Mouse (Mus musculus): Measurements from ENCODE around the gene Obsl1. TPM values are rescaled to one million over a fixed set of nuclear protein-coding genes. Genes with fewer than 3 reads are reported as not detected.

Gene Obsl1
- polyA plus RNA-seq, 1 experiment from 2014 or later: 34.9 TPM

DNA sequence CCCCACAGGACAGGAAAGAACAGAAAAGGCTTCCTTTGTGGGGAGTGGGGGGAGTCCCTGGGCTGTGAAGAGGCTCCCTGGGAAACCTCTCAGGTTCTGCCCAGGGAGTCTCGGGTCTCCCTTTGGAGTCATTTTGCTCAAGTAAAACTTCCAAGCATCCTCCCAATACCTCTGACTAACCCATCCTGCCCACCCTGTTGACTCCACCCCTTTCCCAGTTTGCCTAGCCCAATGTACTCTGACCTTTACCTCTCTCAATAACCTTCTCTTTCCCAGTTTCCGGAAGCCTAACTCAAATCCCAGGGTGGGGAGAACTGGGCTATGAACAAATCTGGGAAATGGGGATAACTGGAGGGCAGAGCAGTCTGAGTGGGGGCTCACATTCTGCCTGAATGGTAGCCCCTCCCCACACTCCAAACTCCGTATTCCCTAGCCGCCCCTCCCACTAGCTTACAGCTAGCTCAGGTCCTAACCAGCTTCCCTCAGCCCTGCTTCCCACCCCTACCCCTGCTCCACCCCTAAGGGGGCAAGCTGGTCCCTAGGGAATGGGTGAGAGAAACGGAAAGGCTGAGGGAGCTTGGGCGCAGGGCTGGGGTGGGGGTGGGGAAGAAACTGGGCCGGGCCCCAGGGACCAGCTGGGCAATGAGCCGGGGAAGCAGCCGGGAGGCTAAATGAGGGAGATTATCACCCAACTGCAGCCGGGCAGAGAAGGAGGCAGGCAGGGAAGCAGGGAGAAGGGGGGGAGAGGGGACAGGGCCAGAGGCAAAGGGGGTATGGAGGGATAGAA lies 58.8 kb downstream of the Obsl1 start:
- Histone ChIP-seq H3K4me3 (no peak overlapping the region), H3K9ac (0 out of 2 replicates have a peak overlapping the region, but pooled peaks have one; percentile 18), H3K36me3 (no peaks in the 10 kb centered on the region), H3K27ac (replicated peaks) (peak overlapping the region; percentile 49; the same call in 1 of the 2 replicates), H3K4me2 (peak overlapping the region; percentile 37), H3K9me3 (no peaks in the 10 kb centered on the region), H3K4me1 (replicated peaks) (peaks cover 96% of the 10 kb centered on the region), H3K27me3 (peaks cover 15% of the 10 kb centered on the region; the same call in 1 of the 2 replicates)
- WGBS: 9% methylated on average over 10 of the region's 10 CpGs
- ATAC-seq (ENCODE audit: low FRiP score, low read depth): no peak

DNA sequence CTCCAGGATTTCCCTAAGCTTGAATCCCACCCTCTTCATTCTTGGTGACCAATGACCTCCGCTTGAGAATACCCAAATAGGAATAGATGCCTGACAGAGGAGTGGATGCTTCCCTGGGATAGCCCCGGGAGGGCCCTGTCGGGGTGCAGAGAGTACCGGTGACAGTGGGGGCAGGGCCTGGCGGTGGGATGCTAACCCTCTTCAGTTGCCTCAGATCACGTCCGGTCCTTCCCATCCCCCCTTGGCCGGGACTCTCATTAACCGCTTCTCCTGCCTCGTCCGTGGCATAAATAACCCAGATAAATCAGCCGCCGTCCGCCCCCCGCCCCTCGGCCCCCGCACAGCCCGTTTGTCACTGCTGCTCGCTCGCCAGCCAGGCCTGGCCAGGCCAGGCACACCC lies 59.6 kb downstream of the Obsl1 start:
- 5% methylated on average over 20 of the region's 20 CpGs for WGBS
- H3K27ac ChIP-seq (replicated peaks): peak overlapping the region; percentile 14; the same call in 1 of the 2 replicates
- ATAC-seq (ENCODE audit: low FRiP score, low read depth): no peak
- no peaks in the 10 kb centered on the region for H3K9me3 ChIP-seq
- H3K9ac ChIP-seq: no peak overlapping the region
- peaks cover 96% of the 10 kb centered on the region for H3K4me1 ChIP-seq (replicated peaks)
- H3K4me2 ChIP-seq: peak overlapping the region; percentile 37
- H3K27me3 ChIP-seq: peaks cover 10% of the 10 kb centered on the region; the same call in 1 of the 2 replicates
- H3K36me3 ChIP-seq: no peaks in the 10 kb centered on the region
- no peak overlapping the region for H3K4me3 ChIP-seq

DNA sequence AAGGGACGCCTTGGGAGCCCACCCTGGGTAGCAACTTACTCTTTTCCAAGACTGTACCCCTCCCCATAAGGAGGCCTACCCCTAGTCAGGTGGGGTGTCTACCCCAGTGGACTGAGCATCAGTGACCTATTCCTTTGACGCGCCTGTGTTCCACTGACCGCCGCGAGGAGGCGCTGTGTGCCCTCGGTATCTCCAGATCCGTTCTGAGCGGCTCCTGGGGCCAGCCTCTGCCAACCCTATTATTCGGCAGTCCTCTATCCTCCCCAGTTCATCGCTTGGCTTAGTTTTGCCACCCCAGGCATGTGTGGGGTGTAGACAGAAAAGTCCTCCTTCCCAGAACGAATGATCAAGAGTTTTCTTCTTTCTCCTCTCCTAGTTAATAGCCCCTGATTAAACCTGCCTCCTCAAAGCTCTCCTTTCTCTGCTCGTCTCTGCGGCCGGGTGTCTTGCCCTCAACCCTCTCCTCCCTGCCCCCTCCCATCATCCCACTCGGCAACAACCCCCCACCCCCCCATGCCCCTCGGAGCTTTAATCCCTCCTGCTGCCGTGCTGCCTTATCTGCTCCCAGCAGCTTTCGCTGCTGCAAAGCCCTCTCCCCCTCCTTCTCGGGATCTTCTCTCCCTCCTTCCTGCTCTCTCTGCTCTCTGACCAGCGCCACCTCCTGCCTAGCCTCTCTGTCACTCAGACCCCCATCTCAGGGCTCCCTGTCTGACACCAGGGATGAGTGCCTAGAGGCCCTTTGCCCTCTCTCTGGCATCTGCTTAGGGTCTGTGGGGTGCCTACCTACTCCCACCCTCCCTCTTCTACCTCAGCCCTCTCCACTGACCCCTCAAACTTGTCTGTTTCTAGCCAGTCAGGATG lies 60.3 kb downstream of the Obsl1 start:
- Histone ChIP-seq H3K27ac (replicated peaks) (peak overlapping the region; percentile 14; the same call in 1 of the 2 replicates), H3K4me2 (peak overlapping the region; percentile 37), H3K9me3 (no peaks in the 10 kb centered on the region), H3K36me3 (no peaks in the 10 kb centered on the region), H3K4me1 (replicated peaks) (peaks cover 90% of the 10 kb centered on the region), H3K4me3 (no peak overlapping the region; the same call in 1 of the 2 replicates), H3K27me3 (peaks cover 7% of the 10 kb centered on the region; the same call in 1 of the 2 replicates), H3K9ac (0 out of 2 replicates have a peak overlapping the region, but pooled peaks have one; percentile 15)
- WGBS: under 1% methylated on average over 22 of the region's 22 CpGs
- 0 out of 2 replicates have a peak, but pooled peaks have one; percentile 4 for ATAC-seq (ENCODE audit: low FRiP score, low read depth)

DNA sequence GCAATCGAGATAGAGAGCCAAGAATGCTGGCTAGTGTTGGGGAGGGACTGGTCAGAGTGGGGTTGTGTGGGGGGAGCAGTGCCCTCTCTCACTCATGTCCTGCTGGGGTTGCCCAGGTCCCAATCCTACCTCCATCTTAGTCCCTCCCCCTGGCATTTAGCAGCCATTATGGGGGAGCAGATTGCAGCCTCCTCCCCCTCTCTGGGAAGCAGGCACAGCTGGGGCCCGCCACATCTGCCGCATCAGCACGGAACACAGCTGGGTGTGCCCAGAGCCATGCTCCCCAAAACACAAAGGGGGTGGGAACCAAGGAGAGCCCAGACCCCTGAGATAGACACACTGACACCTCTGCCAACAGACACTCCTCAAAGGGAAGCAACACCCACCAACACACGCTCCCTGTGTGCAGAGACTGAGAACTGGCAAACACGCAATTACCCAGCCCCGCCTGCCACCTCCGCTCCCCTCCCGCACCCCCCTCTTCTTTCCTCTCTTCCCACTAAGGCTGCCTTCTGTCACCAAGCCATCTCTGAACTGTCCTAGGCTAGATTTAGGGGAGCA lies 61.0 kb downstream of the Obsl1 start:
- H3K9ac ChIP-seq: no peak overlapping the region
- H3K27me3 ChIP-seq: peaks cover 7% of the 10 kb centered on the region; the same call in 1 of the 2 replicates
- peak overlapping the region; percentile 37 for H3K4me2 ChIP-seq
- H3K36me3 ChIP-seq: no peaks in the 10 kb centered on the region
- no peak overlapping the region for H3K4me3 ChIP-seq
- no peaks in the 10 kb centered on the region for H3K9me3 ChIP-seq
- 6% methylated on average over 9 of the region's 9 CpGs for WGBS
- no peak for ATAC-seq (ENCODE audit: low FRiP score, low read depth)
- H3K27ac ChIP-seq (replicated peaks): peak overlapping the region; percentile 14
- H3K4me1 ChIP-seq (replicated peaks): peaks cover 82% of the 10 kb centered on the region

DNA sequence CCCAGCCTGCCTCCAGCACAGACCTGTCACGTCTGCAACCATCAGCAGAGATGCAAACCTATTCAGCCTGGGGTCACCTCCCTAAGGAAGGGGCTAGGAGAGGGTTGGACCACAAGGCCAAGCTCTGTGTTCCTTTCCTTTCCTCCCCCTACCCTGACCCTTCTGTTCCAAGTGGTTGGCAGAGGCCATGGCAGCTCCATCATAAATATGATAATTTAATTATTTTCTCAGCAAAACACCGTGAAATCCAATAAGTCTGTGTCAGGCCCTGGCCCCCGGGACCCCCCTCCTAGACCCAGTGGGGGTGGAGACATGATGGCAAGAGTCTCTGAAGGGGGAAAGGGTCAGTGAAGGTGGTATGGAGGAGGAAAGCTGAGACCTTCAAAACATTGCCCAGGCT lies 62.0 kb downstream of the Obsl1 start:
- ATAC-seq (ENCODE audit: low FRiP score, low read depth): no peak
- Histone ChIP-seq H3K27ac (replicated peaks) (peak overlapping the region; percentile 64; the same call in 1 of the 2 replicates), H3K4me3 (no peak overlapping the region), H3K4me1 (replicated peaks) (peaks cover 72% of the 10 kb centered on the region), H3K9ac (no peak overlapping the region), H3K36me3 (no peaks in the 10 kb centered on the region), H3K9me3 (no peaks in the 10 kb centered on the region), H3K4me2 (no peak overlapping the region), H3K27me3 (0 out of 2 replicates have a peak, but pooled peaks cover 3% of the 10 kb centered on the region)
- 20% methylated on average over 3 of the region's 3 CpGs for WGBS

DNA sequence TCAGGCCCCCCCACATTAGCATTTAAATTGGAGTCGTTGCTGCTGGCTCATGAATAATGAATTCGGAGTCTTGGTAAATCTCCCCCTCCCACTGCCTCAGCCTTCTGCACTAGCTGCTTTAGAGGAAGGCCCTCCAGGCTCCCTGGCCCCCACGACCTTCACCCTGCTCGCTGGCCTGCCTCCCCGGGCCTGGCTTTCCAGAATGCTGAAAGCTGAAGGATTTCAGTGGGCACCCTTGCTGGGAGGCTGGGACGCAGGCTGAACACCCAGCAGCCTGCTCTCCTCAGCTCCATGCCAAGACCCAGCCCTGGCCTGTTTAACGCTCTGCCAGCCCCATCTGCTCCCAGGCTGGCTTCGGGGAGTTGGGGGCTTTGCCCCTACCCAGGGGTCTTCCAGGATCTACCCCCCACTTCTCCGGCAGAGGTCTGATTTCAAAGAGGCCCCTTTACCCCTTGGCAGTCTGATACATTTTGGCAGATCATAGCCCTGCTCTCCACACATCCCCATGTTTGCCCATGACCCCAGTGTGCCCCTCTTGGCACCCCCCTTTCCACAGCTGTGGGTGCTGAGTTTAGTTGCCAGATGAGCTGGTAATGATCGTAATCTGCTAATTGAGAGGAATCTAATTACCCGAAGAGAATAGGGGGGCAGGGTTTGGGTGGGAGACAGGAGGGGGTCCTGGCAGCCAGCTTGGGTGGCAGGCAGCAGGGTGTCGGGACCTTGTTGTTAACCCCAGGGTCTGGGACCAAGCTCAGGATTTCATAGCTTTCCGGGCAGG lies 62.8 kb downstream of the Obsl1 start:
- peaks cover 64% of the 10 kb centered on the region for H3K4me1 ChIP-seq (replicated peaks)
- no peaks in the 10 kb centered on the region for H3K9me3 ChIP-seq
- no peak overlapping the region for H3K4me3 ChIP-seq
- 13% methylated on average over 13 of the region's 13 CpGs for WGBS
- peak overlapping the region; percentile 64 for H3K27ac ChIP-seq (replicated peaks)
- 0 out of 2 replicates have a peak, but pooled peaks cover 3% of the 10 kb centered on the region for H3K27me3 ChIP-seq
- peak; percentile 14; the same call in 1 of the 2 replicates for ATAC-seq (ENCODE audit: low FRiP score, low read depth)
- H3K36me3 ChIP-seq: no peaks in the 10 kb centered on the region
- H3K4me2 ChIP-seq: no peak overlapping the region
- H3K9ac ChIP-seq: no peak overlapping the region

DNA sequence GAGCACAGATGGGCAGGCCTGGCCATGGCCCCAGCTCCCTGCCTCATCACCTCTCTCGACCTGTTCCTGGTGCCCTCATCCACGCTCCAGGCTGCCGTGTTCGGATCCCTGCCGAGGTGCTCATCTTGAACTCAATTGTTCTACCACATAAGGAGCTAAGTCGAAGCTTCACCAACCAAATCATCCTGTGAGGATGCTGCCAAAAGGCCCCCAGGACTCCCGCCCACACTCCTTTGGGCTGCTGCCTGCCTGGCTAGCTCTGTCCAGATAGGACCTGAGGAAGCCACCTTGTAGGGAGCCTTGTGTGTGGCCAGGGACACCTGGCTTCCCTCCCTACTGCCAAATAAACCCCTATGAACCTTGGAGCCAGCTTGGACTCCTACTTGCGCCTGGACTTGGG lies 63.4 kb downstream of the Obsl1 start:
- H3K9ac ChIP-seq: no peak overlapping the region
- no peak for ATAC-seq (ENCODE audit: low FRiP score, low read depth)

DNA sequence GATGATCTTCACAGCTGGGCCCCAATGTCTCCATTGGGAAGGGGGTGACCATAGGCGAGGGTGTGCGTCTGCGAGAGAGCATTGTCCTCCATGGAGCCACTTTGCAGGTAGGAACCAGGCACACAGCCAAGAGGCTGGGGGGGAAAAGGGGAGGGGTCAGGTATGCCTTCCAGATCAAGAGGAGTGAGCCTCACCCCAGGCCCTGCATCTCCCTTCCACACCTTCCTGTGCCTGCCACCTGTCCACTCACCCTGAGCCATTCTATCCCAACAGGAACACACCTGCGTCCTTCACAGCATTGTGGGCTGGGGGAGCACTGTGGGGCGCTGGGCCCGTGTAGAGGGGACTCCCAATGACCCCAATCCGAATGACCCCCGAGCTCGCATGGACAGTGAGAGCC lies 64.1 kb downstream of the Obsl1 start:
- Histone ChIP-seq H3K9ac (no peak overlapping the region), H3K27ac (replicated peaks) (0 out of 2 replicates have a peak overlapping the region, but pooled peaks have one; percentile 21), H3K4me3 (no peak overlapping the region), H3K36me3 (no peaks in the 10 kb centered on the region), H3K4me2 (no peak overlapping the region), H3K27me3 (no peaks in the 10 kb centered on the region), H3K4me1 (replicated peaks) (peaks cover 56% of the 10 kb centered on the region), H3K9me3 (no peaks in the 10 kb centered on the region)
- 77% methylated on average over 9 of the region's 9 CpGs for WGBS
- no peak for ATAC-seq (ENCODE audit: low FRiP score, low read depth)

More for the DNA sequence above, 63.4 kb downstream of the Obsl1 start:
- 21% methylated on average over 8 of the region's 8 CpGs for WGBS
- H3K27ac ChIP-seq (replicated peaks): peak overlapping the region; percentile 21; the same call in 1 of the 2 replicates
- H3K27me3 ChIP-seq: no peaks in the 10 kb centered on the region
- peaks cover 58% of the 10 kb centered on the region for H3K4me1 ChIP-seq (replicated peaks)
- no peak overlapping the region for H3K4me2 ChIP-seq
- no peaks in the 10 kb centered on the region for H3K36me3 ChIP-seq
- H3K4me3 ChIP-seq: no peak overlapping the region
- H3K9me3 ChIP-seq: no peaks in the 10 kb centered on the region

DNA sequence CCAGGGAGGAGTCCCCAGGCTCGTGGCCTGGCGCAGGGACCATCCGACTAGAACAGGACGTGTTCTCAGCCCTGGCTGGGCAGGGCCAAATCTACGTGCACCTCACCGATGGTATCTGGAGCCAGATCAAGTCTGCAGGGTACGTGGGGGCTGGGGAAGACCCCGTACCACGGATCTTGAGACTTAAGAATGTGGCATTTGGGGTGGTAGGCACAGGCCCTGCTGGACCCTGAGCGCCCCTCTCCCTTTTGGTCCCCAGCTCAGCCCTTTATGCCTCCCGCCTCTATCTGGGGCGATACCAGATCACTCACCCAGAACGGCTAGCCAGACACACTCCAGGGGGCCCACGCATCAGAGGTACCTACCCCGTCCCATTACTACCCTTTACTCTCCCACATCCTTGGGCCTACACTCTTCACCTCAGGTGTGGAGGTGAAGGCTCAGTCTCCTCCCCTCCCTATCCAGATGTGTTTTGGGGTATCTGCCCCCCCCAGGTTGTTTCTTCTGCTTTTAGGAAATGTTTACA lies 64.7 kb downstream of the Obsl1 start:
- no peak overlapping the region for H3K4me3 ChIP-seq
- no peak for ATAC-seq (ENCODE audit: low FRiP score, low read depth)
- H3K4me2 ChIP-seq: no peak overlapping the region
- no peaks in the 10 kb centered on the region for H3K9me3 ChIP-seq
- H3K4me1 ChIP-seq (replicated peaks): peaks cover 56% of the 10 kb centered on the region
- no peak overlapping the region for H3K27ac ChIP-seq (replicated peaks)
- H3K9ac ChIP-seq: no peak overlapping the region
- H3K36me3 ChIP-seq: no peaks in the 10 kb centered on the region
- H3K27me3 ChIP-seq: no peaks in the 10 kb centered on the region
- 86% methylated on average over 15 of the region's 15 CpGs for WGBS

DNA sequence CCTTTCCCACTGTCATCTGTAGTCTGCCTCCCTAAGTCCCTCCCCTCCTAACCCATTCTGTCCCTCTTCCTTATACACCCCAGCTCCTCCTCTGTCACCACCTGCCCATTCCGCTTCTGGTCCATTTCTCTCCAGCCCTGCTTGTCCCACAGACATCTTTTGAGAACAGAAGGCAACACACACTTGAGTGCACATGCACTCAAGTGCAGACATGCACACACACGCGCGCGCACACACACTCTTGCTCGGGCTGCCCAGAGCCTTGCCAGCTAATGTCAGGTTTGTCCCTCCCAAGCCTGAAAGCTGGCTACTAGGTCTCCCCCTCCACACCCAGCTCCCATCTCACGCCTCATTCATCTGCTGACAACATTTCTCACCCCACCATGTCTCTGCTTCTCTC lies 65.6 kb downstream of the Obsl1 start:
- 76% methylated on average over 7 of the region's 7 CpGs for WGBS
- H3K27ac ChIP-seq (replicated peaks): no peak overlapping the region

DNA sequence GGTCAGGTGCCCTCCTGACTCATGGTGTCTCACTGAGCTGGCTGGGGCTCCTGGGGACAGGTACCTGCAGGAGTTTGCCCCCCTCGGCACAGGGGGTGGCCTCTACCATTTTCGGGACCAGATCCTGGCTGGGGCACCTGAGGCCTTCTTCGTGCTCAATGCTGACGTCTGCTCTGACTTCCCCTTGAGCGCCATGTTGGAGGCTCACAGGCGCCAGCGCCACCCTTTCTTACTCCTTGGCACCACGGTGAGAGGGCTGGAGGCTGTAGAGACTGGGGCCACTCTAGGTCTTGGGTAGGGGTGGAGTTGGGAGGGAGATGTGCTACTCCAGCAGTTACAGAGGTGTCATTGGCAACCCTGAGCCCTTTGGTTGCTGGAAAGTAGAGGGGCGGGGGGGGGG lies 67.5 kb downstream of the Obsl1 start:
- no peak for ATAC-seq (ENCODE audit: low FRiP score, low read depth)
- H3K36me3 ChIP-seq: no peaks in the 10 kb centered on the region
- H3K4me2 ChIP-seq: no peak overlapping the region
- no peaks in the 10 kb centered on the region for H3K27me3 ChIP-seq
- H3K9me3 ChIP-seq: no peaks in the 10 kb centered on the region
- no peak overlapping the region for H3K27ac ChIP-seq (replicated peaks)
- 80% methylated on average over 8 of the region's 9 CpGs for WGBS
- H3K4me3 ChIP-seq: no peak overlapping the region
- no peak overlapping the region for H3K9ac ChIP-seq
- H3K4me1 ChIP-seq (replicated peaks): peaks cover 36% of the 10 kb centered on the region

More for the DNA sequence above, 65.6 kb downstream of the Obsl1 start:
- ATAC-seq (ENCODE audit: low FRiP score, low read depth): no peak
- Histone ChIP-seq H3K9me3 (no peaks in the 10 kb centered on the region), H3K4me2 (no peak overlapping the region), H3K36me3 (no peaks in the 10 kb centered on the region), H3K4me3 (no peak overlapping the region), H3K9ac (no peak overlapping the region), H3K27me3 (no peaks in the 10 kb centered on the region), H3K4me1 (replicated peaks) (peaks cover 52% of the 10 kb centered on the region)
